Mouse (Mus musculus) left cerebral cortex, adult 2 months (tissue): ENCODE results near the gene Vgll4. TPM values are rescaled to one million over a fixed set of nuclear protein-coding genes. Genes with fewer than 3 reads are reported as not detected.

Source experiments
- DNase-seq, 2 experiments: peaks; one replicate each; pipeline ENCODE4 v3.0.0; 2021 to 2022; ENCODE audit warnings: low spot score in 2 of 2, mixed read lengths in 1 of 2; ENCODE audit errors: extremely low spot score in 1 of 2
- H3K27ac ChIP-seq: fragments of 200-600 bp; 2 replicates; pipeline ENCODE4 v1.8.1; 2022
- H3K4me3 ChIP-seq: fragments of 200-600 bp; 2 replicates; pipeline ENCODE4 v1.8.1; 2022
- CTCF ChIP-seq: fragments of 200-600 bp; IDR thresholded peaks from 2 replicates; pipeline ENCODE4 v1.8.1; 2022; ENCODE audit warnings: antibody characterized with exemption, mild to moderate bottlenecking, moderate library complexity
- intact Hi-C: fragments of 180-260 bp; cut with DNase I; formaldehyde crosslinking; loops from one replicate; pipeline ENCODE4 v1.15.1; 2025
- total RNA-seq, 2 experiments: library from RNA; stranded (reverse); gene quantifications; 2 replicates each; pipeline ENCODE4 v1.2.3; 2021

Vgll4 gene
- total RNA-seq, 2 experiments from 2014 or later, result 61.4 to 63.8 TPM

- no peak for TF ChIP-seq CTCF
Measured at GRCm38 (mm10) chr6:114886504-114887361, 83.1 kb downstream of the Vgll4 start.

DNA sequence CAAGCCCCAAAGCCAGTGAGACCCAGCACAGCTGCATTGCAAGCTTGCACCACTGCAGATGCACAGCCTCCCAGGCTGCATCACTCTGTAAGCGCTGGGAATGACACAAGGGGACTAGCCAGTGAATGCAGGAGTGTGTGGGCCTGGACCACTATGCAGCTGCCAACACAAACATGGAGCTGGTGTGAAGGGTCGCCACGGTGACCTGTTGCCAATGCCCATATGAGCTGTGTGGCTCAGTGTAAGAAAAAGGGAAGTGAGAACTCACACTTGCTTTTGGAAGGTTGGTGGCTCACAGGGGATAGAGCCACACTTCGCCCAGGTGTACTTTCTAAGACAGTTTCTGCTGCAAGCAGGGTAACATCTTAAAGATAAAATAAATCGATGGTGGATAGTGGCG lies 83.8 kb downstream of the Vgll4 start:
- Histone ChIP-seq H3K4me3 (no peak overlapping the region), H3K27ac (peak overlapping the region; percentile 24; the same call in 1 of the 2 replicates)
- intact Hi-C loops, result no loop called here
- DNase-seq, result no peak
- no peak for TF ChIP-seq CTCF

More at GRCm38 (mm10) chr6:114886504-114887361, 83.1 kb downstream of the Vgll4 start:
- no peak for DNase-seq
- peak overlapping the region; percentile 4; the same call in 1 of the 2 replicates for H3K27ac ChIP-seq
- intact Hi-C loops, result no loop called here
- no peak overlapping the region for H3K4me3 ChIP-seq

- intact Hi-C loops, result no loop called here
- DNase-seq, result no peak
- Histone ChIP-seq H3K4me3 (no peak overlapping the region), H3K27ac (peak overlapping the region; percentile 50)
- no peak for TF ChIP-seq CTCF
Measured at GRCm38 (mm10) chr6:114885129-114885528, 84.7 kb downstream of the Vgll4 start.

- intact Hi-C loops, result loop anchor here (1.0 kb wide), 1 partner anchor 8 kb away; no protein-coding TSS in a partner anchor
- no peak for TF ChIP-seq CTCF
- Histone ChIP-seq H3K4me3 (no peak overlapping the region), H3K27ac (peak overlapping the region; percentile 92)
- DNase-seq, result peak; percentile 68 to 74
Measured at GRCm38 (mm10) chr6:114883261-114883740, 86.5 kb downstream of the Vgll4 start.

DNA sequence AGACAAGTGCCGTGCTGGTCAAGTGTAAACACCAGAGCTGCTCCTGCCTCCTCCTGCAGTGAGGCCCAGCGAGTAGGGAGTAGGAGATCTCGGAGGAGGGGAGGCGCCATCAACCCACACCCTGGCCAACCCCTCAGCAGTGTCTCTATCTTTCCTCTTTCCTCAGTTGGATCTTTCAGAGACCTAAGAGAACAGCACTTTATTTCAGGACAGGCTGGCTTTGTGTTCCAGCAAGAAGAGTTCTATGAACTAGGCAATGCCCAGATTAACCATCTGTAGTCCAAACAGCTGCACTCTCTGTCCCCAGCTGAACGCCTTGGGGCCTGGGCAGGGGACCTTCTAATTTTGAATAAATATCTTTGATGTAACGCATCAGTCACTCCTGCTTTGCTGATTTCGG lies 87.1 kb downstream of the Vgll4 start:
- DNase-seq, result no peak

GRCm38 (mm10) chr6:114882212-114882611 lies 87.6 kb downstream of the Vgll4 start:
- Histone ChIP-seq H3K27ac (peak overlapping the region; percentile 92), H3K4me3 (no peak overlapping the region)
- TF ChIP-seq CTCF, result no peak
- DNase-seq, result no peak
- intact Hi-C loops, result no loop called here

More for the DNA sequence above, 87.1 kb downstream of the Vgll4 start:
- Histone ChIP-seq H3K4me3 (no peak overlapping the region), H3K27ac (peak overlapping the region; percentile 92)
- no peak for TF ChIP-seq CTCF
- intact Hi-C loops, result loop anchor here (1.0 kb wide), 1 partner anchor 7 kb away; no protein-coding TSS in a partner anchor

- Histone ChIP-seq H3K4me3 (no peak overlapping the region), H3K27ac (peak overlapping the region; percentile 92)
- no peak for TF ChIP-seq CTCF
- no peak for DNase-seq
- intact Hi-C loops, result no loop called here
Measured at GRCm38 (mm10) chr6:114880798-114881197, 89.0 kb downstream of the Vgll4 start.

- intact Hi-C loops, result loop anchor here (5.0 kb wide), 1 partner anchor 43 kb away; no protein-coding TSS in a partner anchor
- DNase-seq, result no peak
- no peak for TF ChIP-seq CTCF
- Histone ChIP-seq H3K4me3 (no peak overlapping the region), H3K27ac (peak overlapping the region; percentile 47)
Measured at GRCm38 (mm10) chr6:114878841-114879520, 90.8 kb downstream of the Vgll4 start.

DNA sequence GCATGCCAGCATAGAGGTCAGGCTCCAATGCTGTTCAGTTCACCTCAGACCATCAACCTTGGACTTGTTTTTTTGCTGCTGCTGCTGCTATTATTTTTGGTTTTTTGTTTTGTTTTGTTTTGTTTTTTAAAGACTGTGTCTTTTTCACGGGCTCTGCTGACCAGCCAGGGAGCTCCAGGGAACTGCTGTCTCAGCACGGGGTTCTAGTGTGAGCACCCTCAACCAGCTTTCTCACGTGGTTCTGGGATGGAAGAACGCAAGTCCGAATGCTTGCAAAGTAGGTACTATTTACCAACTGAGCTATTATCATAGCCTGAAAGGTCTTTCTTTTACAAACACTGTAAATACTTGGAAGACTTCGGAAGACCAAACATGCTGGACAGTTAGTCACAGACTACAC lies 93.2 kb downstream of the Vgll4 start:
- Histone ChIP-seq H3K4me3 (no peak overlapping the region), H3K27ac (peak overlapping the region; percentile 57)
- no peak for DNase-seq
- intact Hi-C loops, result loop anchor here (5.0 kb wide), 1 partner anchor 46 kb away; no protein-coding TSS in a partner anchor
- no peak for TF ChIP-seq CTCF

DNA sequence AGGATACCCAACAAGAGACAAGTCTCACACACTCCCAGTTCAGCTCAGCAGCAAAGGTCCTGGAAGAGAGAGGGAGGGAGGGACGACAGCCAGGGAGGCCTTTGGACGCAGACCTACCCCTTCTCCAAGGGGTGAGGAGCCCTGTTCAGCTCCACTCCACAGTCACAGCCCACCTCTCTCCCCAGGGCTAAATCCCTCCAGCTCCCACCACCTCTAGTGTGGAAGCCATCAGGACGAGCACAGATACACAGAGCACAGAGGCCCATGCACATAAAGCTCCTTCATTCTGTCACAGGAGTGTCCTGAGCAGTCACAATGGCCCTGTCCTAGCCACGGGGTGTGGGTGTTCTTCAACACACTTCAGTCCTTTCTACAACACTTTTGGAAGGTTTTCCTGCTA lies 93.8 kb downstream of the Vgll4 start:
- Histone ChIP-seq H3K4me3 (no peak overlapping the region), H3K27ac (peak overlapping the region; percentile 97)
- no peak for TF ChIP-seq CTCF
- intact Hi-C loops, result loop anchor here (5.0 kb wide), 1 partner anchor 46 kb away; no protein-coding TSS in a partner anchor
- DNase-seq, result no peak

DNA sequence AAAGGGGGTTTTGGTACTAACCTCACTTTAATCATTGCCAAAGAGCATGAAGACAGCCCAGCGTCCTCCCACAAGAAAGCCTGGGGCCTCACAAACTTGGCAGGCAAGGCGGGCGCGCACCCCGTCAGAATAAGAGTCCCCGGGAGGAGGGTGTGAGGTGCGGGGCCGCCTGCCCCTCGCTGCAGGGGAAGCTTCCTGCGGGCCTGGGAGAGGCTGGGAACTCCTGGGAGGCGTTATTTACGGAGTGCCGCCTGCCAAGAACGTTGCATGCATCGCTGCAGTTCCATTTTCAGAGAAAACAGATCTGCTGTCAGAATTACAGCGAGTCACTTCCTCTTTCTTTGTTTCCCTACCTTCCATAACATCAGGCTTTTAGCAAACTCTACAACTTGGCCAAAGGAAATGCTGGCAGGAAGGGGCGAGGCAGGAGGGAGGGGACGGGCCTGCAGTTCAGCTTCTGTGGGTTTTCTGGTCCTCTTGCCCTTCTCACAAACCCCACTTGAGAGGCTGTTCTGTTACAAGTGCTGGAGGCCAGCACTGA lies 94.7 kb downstream of the Vgll4 start:
- intact Hi-C loops, result loop anchor here (1.0 to 5.0 kb wide), 3 partner anchors 8 to 163 kb away; no protein-coding TSS in a partner anchor
- Histone ChIP-seq H3K27ac (peak overlapping the region; percentile 97), H3K4me3 (peak overlapping the region; percentile 44)
- no peak; the same call in 1 of the 2 replicates for TF ChIP-seq CTCF
- DNase-seq, result peak; percentile 90 to 93
